Comparison of ENCODE assay signal across 17 mouse cellular contexts in the genomic region with DNA sequence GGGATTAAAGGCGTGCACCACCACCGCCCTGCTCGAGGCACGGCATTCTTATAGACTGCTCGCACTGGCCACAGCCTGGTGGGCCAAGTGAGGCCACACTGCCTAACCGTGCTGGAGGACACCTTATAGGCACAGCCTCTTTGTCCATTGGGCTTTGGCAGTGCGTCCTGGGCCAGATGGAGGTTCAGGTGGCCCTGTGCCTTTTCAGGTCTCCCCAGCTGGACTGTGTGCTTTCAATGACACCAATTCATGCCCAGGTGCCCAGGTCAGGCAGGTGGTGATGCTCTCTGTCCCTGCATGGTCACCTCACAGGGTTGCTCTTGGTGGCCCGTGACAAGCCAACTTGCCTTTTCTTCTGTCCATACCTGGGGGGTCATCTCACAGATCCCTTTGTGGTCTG. TPM values are rescaled to one million over a fixed set of nuclear protein-coding genes. Genes with fewer than 3 reads are reported as not detected.
"Had no signal": no experiment of that assay in that cellular context is flagged by ENCODE, and none has a peak within 500 bp of the region (broad histone marks: within the 10 kb centered on the region; RNA-seq: fewer than 3 reads in every experiment).

No protein-coding gene starts in this region.

- H3K4me1 ChIP-seq: stomach, embryonic 15.5 days had no signal

- ATAC-seq: midbrain, embryonic 13.5 days; midbrain, embryonic 15.5 days had no signal

- H3K4me3 ChIP-seq: megakaryocyte, embryonic 14.5 days; midbrain, embryonic 13.5 days; midbrain, embryonic 15.5 days; neural tube, embryonic 12.5 days; stomach, embryonic 15.5 days had no signal

- H3K27me3 ChIP-seq: midbrain, embryonic 13.5 days; midbrain, embryonic 15.5 days; neural tube, embryonic 12.5 days; stomach, embryonic 15.5 days had no signal

- H3K27ac ChIP-seq: midbrain, embryonic 13.5 days; midbrain, embryonic 15.5 days; neural tube, embryonic 12.5 days; stomach, embryonic 15.5 days; stomach, postnatal 0 days had no signal

- DNase-seq: lung, adult 18-20 months; lung, embryonic 14.5 days; lung, postnatal 10 days; lung, postnatal 4 days; right cerebral cortex, postnatal 14 days; thymus, adult 2 months; thymus, postnatal 25 days; thymus, postnatal 4 days had no signal

RNA-seq across cellular contexts. Expression of gene Cntn2, which starts 33.8 kb away (rescaled TPM):
- total RNA-seq: monocyte, adult 5-6 weeks had no signal
- polyA plus RNA-seq: spleen, adult 2 months; testis, adult 2 months had no signal
